Mouse (Mus musculus): ENCODE results near the gene Maml2.

GRCm38 (mm10) chr9:13625215-13625614 is 327.5 kb downstream of the Maml2 start:
- TF ChIP-seq CTCF (IDR thresholded peaks at IDR 0.05; ENCODE audit: low read depth), result no peak
- TF ChIP-seq EP300 (optimal IDR thresholded peaks at IDR 0.05), result no peak

Measured in stomach, postnatal 0 days (tissue).